Mouse (Mus musculus): ENCODE results near the gene Rtkn. TPM values are rescaled to one million over a fixed set of nuclear protein-coding genes. Genes with fewer than 3 reads are reported as not detected.

The Rtkn gene
- polyA plus RNA-seq, 1 experiment from 2014 or later = 6.3 TPM

DNA sequence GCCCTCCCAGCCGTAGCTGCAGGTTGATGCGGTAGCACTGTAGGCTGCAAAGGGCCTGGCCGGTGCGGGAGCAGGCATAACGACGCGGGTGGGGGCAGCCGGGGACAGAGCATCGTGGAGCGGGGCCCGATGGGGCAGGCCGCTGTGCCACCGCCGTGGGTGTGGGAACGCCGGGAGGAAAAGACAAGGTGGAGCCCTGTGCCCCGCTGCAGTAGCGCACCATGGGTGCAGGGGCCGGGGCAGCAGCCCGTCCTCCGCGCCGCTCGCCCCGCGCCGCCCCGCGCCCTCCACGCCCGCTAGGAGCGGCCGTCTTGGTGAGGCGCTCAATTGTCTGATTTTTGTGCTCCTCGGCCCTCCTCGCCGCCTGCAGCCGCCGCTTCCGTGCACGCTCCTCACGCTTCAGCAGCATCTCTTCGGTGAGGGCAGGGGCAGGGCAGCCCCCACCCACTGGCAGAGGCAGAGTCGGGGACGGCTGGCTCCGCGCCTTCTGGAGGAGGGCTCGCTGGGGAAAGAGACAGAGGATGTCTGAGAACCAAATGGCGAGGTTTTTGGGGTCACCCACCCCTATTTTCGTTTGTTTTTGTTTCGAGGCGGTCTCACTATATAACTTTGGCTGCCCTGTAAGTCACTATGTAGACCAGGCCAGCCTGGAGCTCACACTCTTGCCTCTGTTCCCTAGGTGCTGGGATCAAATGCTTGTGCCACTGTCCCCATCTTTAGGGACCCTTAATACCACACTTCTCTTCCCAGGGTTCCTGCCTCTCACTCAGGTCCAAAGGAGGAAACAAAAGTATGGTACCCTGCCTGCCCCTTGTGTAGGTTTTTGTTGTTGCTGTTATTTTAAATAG, 13.2 kb upstream of the Rtkn start:
- under 1% methylated on average over 48 of the region's 52 CpGs for WGBS
- H3K4me3 ChIP-seq (ENCODE audit: low read depth, low read length) = peak overlapping the region; percentile 65
- peak overlapping the region; percentile 98 for H3K27ac ChIP-seq (ENCODE audit: low read depth, low read length)
- H3K4me2 ChIP-seq (ENCODE audit: low read depth, low read length) = peak overlapping the region; percentile 92
- peak overlapping the region; percentile 95 for H3K9ac ChIP-seq (replicated peaks; ENCODE audit: low read depth, low read length)
- no peaks in the 10 kb centered on the region for H3K9me3 ChIP-seq (ENCODE audit: control insufficient read depth, low read length)
- no peaks in the 10 kb centered on the region for H3K27me3 ChIP-seq (ENCODE audit: control insufficient read depth, insufficient read depth, low read length)
- ATAC-seq (ENCODE audit: low read depth) = peak; percentile 8; the same call in 1 of the 2 replicates
- peaks cover 35% of the 10 kb centered on the region for H3K4me1 ChIP-seq (ENCODE audit: control insufficient read depth, insufficient read depth, low read length)
- H3K36me3 ChIP-seq (ENCODE audit: control insufficient read depth, insufficient read depth, low read length) = peaks cover 13% of the 10 kb centered on the region

DNA sequence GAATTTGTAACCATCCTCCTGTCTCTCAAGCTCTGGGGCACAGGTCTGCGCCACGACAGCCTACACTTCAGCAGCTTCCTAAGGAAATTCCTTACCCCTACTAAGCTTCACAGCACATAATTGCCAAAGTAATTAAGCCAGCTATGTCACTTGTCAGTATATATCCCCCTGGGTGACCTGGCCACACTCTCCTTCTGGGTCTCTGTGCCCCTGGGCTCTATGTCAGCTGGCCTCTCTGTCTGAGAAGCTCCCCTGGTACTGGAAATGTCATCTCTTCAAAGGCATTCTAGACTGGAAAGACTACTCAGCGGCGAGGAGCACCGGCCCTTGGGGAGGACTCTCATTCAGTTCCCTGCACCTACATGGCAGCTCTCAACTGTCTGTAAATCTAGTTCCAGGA, 12.3 kb upstream of the Rtkn start:
- peak overlapping the region; percentile 16; the same call in 1 of the 2 replicates for H3K27ac ChIP-seq (ENCODE audit: low read depth, low read length)
- H3K4me1 ChIP-seq (ENCODE audit: control insufficient read depth, insufficient read depth, low read length) = peaks cover 35% of the 10 kb centered on the region
- no peaks in the 10 kb centered on the region for H3K9me3 ChIP-seq (ENCODE audit: control insufficient read depth, low read length)
- no peak for ATAC-seq (ENCODE audit: low read depth)
- peak overlapping the region; percentile 3; the same call in 1 of the 2 replicates for H3K4me3 ChIP-seq (ENCODE audit: low read depth, low read length)
- 0 out of 2 replicates have a peak overlapping the region, but pooled peaks have one; percentile 11 for H3K9ac ChIP-seq (replicated peaks; ENCODE audit: low read depth, low read length)
- 65% methylated on average over 5 of the region's 5 CpGs for WGBS
- H3K4me2 ChIP-seq (ENCODE audit: low read depth, low read length) = peak overlapping the region; percentile 92; the same call in 1 of the 2 replicates
- H3K36me3 ChIP-seq (ENCODE audit: control insufficient read depth, insufficient read depth, low read length) = peaks cover 9% of the 10 kb centered on the region
- H3K27me3 ChIP-seq (ENCODE audit: control insufficient read depth, insufficient read depth, low read length) = no peaks in the 10 kb centered on the region

DNA sequence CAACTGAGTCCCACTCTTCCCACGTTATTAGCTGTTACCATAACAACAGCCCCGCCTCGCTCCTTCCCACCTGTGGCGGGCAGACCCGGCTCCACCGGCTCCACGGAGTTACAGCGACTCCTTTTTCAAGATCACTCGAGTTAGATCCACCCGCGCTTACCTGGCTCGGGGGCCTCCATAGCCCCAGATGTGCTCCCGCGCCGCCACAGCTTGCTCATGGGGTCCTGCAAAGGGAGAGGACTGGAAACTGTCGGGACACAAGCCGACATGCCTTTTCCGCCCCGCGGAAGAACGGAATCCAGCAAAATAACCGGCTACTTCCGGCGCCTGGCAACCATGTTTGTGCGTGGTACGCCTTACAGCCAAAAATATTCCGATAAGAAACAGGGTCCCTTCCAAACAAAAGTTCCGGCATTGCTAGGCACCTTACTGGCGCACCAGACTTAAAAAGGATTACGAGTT, 10.4 kb upstream of the Rtkn start:
- under 1% methylated on average over 30 of the region's 30 CpGs for WGBS
- Histone ChIP-seq H3K4me1 (ENCODE audit: control insufficient read depth, insufficient read depth, low read length) (peaks cover 29% of the 10 kb centered on the region), H3K36me3 (ENCODE audit: control insufficient read depth, insufficient read depth, low read length) (no peaks in the 10 kb centered on the region), H3K9me3 (ENCODE audit: control insufficient read depth, low read length) (no peaks in the 10 kb centered on the region), H3K27ac (ENCODE audit: low read depth, low read length) (peak overlapping the region; percentile 46; the same call in 1 of the 2 replicates), H3K27me3 (ENCODE audit: control insufficient read depth, insufficient read depth, low read length) (no peaks in the 10 kb centered on the region), H3K4me3 (ENCODE audit: low read depth, low read length) (peak overlapping the region; percentile 68), H3K4me2 (ENCODE audit: low read depth, low read length) (peak overlapping the region; percentile 83), H3K9ac (replicated peaks; ENCODE audit: low read depth, low read length) (peak overlapping the region; percentile 63)
- peak; percentile 12; the same call in 1 of the 2 replicates for ATAC-seq (ENCODE audit: low read depth)

DNA sequence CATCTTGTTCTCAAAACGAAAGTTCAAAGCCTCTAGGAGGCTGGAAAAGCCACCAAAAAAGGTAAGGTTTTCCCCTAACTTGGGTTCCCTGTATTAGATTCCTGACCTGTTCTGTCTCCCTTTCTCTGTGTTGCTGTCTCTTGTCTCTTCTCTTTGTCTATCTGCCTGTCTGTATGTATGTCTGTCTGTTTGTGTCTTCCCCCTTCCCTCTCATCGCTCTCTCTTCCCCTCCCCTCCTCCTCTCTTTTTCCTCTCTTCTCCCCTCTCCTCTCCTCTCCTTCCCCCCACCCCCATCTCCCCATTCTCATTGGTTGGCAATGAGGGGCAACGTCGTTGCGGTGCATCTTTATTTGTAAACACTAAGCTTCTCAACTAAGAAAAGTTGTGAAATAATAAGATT, 9.9 kb upstream of the Rtkn start, which contains the start of gene Ino80b:
Gene Ino80b (minus strand): TSS at position 101 of the 400 bp plus-strand sequence.
- peaks cover 25% of the 10 kb centered on the region for H3K4me1 ChIP-seq (ENCODE audit: control insufficient read depth, insufficient read depth, low read length)
- no peak for ATAC-seq (ENCODE audit: low read depth)
- no peaks in the 10 kb centered on the region for H3K27me3 ChIP-seq (ENCODE audit: control insufficient read depth, insufficient read depth, low read length)
- H3K36me3 ChIP-seq (ENCODE audit: control insufficient read depth, insufficient read depth, low read length) = no peaks in the 10 kb centered on the region
- H3K9me3 ChIP-seq (ENCODE audit: control insufficient read depth, low read length) = no peaks in the 10 kb centered on the region
- WGBS = 25% methylated on average over 5 of the region's 5 CpGs
- H3K4me3 ChIP-seq (ENCODE audit: low read depth, low read length) = peak within 1 kb of the TSS; percentile 68
- H3K9ac ChIP-seq (replicated peaks; ENCODE audit: low read depth, low read length) = peak within 1 kb of the TSS; percentile 63
- peak within 1 kb of the TSS; percentile 83 for H3K4me2 ChIP-seq (ENCODE audit: low read depth, low read length)
- peak within 1 kb of the TSS; percentile 46; the same call in 1 of the 2 replicates for H3K27ac ChIP-seq (ENCODE audit: low read depth, low read length)

DNA sequence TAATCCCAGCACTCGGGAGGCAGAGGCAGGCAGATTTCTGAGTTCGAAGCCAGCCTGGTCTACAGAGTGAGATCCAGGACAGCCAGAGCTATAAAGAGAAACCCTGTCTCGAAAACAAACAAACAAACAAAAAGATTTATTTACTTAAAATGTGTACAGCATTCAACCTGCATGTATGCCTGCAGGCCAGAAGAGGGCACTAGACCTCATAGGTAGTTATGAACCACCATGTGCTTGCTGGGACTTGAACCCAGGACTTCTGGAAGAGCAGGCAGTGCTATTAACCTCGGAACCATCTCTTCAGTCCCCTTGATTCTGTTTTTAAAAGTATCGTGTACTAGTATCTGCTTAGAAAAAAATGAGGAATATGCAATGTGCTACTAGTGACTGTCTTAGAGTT, 7.8 kb upstream of the Rtkn start:
- no peak for ATAC-seq (ENCODE audit: low read depth)
- H3K4me3 ChIP-seq (ENCODE audit: low read depth, low read length) = no peak overlapping the region
- no peak overlapping the region for H3K27ac ChIP-seq (ENCODE audit: low read depth, low read length)
- 92% methylated on average over 5 of the region's 5 CpGs for WGBS
- no peaks in the 10 kb centered on the region for H3K9me3 ChIP-seq (ENCODE audit: control insufficient read depth, low read length)
- no peaks in the 10 kb centered on the region for H3K36me3 ChIP-seq (ENCODE audit: control insufficient read depth, insufficient read depth, low read length)
- H3K27me3 ChIP-seq (ENCODE audit: control insufficient read depth, insufficient read depth, low read length) = no peaks in the 10 kb centered on the region
- peaks cover 21% of the 10 kb centered on the region for H3K4me1 ChIP-seq (ENCODE audit: control insufficient read depth, insufficient read depth, low read length)
- H3K9ac ChIP-seq (replicated peaks; ENCODE audit: low read depth, low read length) = no peak overlapping the region
- H3K4me2 ChIP-seq (ENCODE audit: low read depth, low read length) = no peak overlapping the region

DNA sequence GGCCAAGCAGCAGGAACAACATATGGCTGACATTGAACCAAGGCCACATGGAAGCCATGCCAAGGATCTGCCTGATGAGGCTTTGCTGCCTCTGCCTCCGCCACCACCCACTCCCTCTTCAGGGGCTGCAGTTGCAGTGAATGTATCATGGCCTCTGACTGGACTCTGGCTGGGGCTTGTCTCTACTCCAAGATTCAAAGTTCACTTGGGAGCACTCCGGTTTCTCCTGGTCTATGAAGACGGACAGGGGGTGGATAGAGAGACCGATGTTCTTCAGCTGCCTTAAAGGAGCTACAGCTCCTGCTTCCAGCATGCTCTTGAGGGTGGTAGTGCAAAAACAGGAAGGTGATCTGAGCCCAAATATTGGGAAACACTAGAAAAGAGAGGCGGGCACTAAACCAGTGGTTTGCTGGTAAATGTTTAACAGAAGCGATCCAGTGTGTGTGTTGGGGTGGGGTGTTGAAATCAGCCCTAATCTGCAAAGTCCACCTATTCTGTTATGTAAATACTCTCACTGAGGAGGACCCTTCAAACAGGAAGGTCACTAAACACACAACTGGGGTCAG, 3.7 kb upstream of the Rtkn start:
- Histone ChIP-seq H3K27ac (ENCODE audit: low read depth, low read length) (no peak overlapping the region), H3K4me3 (ENCODE audit: low read depth, low read length) (no peak overlapping the region), H3K36me3 (ENCODE audit: control insufficient read depth, insufficient read depth, low read length) (no peaks in the 10 kb centered on the region), H3K9me3 (ENCODE audit: control insufficient read depth, low read length) (no peaks in the 10 kb centered on the region), H3K4me1 (ENCODE audit: control insufficient read depth, insufficient read depth, low read length) (peaks cover 5% of the 10 kb centered on the region; the same call in 1 of the 2 replicates), H3K27me3 (ENCODE audit: control insufficient read depth, insufficient read depth, low read length) (no peaks in the 10 kb centered on the region), H3K9ac (replicated peaks; ENCODE audit: low read depth, low read length) (no peak overlapping the region), H3K4me2 (ENCODE audit: low read depth, low read length) (no peak overlapping the region)
- ATAC-seq (ENCODE audit: low read depth) = no peak
- 83% methylated on average over 6 of the region's 6 CpGs for WGBS

DNA sequence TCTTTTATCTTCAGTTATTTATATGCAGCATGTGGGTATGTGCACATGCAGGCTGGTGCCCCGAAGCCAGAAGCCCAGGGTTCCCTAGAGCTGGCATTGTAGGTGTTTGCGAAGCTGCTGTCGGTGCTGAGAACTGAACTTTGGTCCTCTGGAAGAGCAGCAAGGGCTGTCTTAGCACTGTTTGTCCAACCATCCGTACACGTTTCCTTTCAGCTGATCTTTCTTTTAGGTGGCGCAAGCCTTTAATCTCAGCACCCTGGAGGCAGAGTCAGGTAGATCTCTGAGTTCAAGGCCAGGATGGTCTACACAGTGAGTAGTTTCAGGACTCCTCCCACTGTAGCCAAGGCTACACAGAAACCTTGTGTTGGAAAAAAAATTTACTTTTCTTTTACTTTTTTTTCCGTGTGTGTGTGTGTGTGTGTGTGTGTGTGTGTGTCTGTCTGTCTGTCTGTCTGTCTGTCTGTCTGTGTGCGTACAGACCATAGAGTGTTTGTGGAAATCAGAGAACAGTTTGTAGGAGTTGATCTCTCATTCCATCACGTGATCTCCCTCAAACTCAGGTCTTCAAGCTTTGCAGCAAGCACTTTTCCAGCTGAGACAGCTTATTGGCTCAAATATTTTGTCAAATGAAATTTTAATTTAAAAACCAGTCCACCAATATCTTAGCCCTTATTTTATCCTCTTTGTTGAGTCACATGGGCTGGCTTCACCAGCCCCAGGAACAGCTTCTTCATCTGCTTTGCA, 2.9 kb upstream of the Rtkn start:
- no peaks in the 10 kb centered on the region for H3K36me3 ChIP-seq (ENCODE audit: control insufficient read depth, insufficient read depth, low read length)
- no peak overlapping the region for H3K9ac ChIP-seq (replicated peaks; ENCODE audit: low read depth, low read length)
- 85% methylated on average over 9 of the region's 9 CpGs for WGBS
- no peaks in the 10 kb centered on the region for H3K27me3 ChIP-seq (ENCODE audit: control insufficient read depth, insufficient read depth, low read length)
- H3K9me3 ChIP-seq (ENCODE audit: control insufficient read depth, low read length) = no peaks in the 10 kb centered on the region
- no peak overlapping the region for H3K27ac ChIP-seq (ENCODE audit: low read depth, low read length)
- peaks cover 5% of the 10 kb centered on the region; the same call in 1 of the 2 replicates for H3K4me1 ChIP-seq (ENCODE audit: control insufficient read depth, insufficient read depth, low read length)
- no peak overlapping the region for H3K4me3 ChIP-seq (ENCODE audit: low read depth, low read length)
- no peak for ATAC-seq (ENCODE audit: low read depth)
- no peak overlapping the region for H3K4me2 ChIP-seq (ENCODE audit: low read depth, low read length)

DNA sequence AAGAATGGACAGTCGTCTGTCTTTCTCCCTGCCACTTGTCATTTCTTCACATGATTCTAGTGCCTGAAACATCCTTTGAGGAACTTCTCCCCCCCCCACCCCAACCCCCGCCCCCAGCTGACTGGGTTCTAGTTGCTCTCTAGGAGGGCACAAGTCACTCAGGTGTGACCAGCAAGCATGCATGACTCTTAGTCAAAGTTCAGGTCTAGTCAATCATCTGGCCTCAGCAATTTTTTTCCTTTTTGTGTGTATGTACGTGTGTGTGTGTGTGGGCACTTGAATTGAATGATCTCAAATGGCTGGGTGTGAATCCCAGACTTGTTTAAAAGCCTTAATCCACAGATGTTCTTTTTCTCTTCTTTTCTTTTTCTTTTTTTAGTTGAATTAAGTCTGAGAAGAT, 1.0 kb upstream of the Rtkn start:
- Histone ChIP-seq H3K4me2 (ENCODE audit: low read depth, low read length) (no peak overlapping the region), H3K4me1 (ENCODE audit: control insufficient read depth, insufficient read depth, low read length) (peaks cover 5% of the 10 kb centered on the region; the same call in 1 of the 2 replicates), H3K4me3 (ENCODE audit: low read depth, low read length) (no peak overlapping the region), H3K36me3 (ENCODE audit: control insufficient read depth, insufficient read depth, low read length) (no peaks in the 10 kb centered on the region), H3K27me3 (ENCODE audit: control insufficient read depth, insufficient read depth, low read length) (no peaks in the 10 kb centered on the region), H3K9ac (replicated peaks; ENCODE audit: low read depth, low read length) (no peak overlapping the region), H3K27ac (ENCODE audit: low read depth, low read length) (no peak overlapping the region), H3K9me3 (ENCODE audit: control insufficient read depth, low read length) (no peaks in the 10 kb centered on the region)
- WGBS = 77% methylated on average over 3 of the region's 3 CpGs
- no peak for ATAC-seq (ENCODE audit: low read depth)

All from neural tube, embryonic 14.5 days (tissue).